Mouse (Mus musculus) CH12.LX (cell line): ENCODE results near the gene Uty. TPM values are rescaled to one million over a fixed set of nuclear protein-coding genes. Genes with fewer than 3 reads are reported as not detected.

Experiments used
- DNase-seq: peaks from one replicate; pipeline ENCODE4 v3.0.0-alpha.2; 2013; ENCODE audit errors: extremely low read depth
- H3K27ac ChIP-seq: 2 replicates; pipeline ENCODE4 v1.5.1; 2012; ENCODE audit warnings: low read depth, mild to moderate bottlenecking, control low read depth, moderate library complexity; ENCODE audit not compliant: insufficient read depth
- H3K27me3 ChIP-seq: replicated peaks from 2 replicates; pipeline ENCODE3; 2012; ENCODE audit warnings: inconsistent platforms
- H3K36me3 ChIP-seq, 2 experiments: replicated peaks in 1 of 2; 2 replicates each; pipeline versions ENCODE3 to v1.6.1; 2012; ENCODE audit warnings: inconsistent platforms in 1 of 2, low read length in 1 of 2, mild to moderate bottlenecking in 1 of 2, mixed read lengths in 1 of 2, moderate library complexity in 1 of 2; ENCODE audit not compliant: control insufficient read depth in 1 of 2, insufficient read depth in 1 of 2
- H3K4me1 ChIP-seq, 2 experiments: 2 replicates each; pipeline ENCODE4 v1.6.1; 2012; ENCODE audit warnings: inconsistent platforms in 1 of 2, moderate library complexity in 1 of 2; ENCODE audit not compliant: insufficient read depth in 2 of 2, control insufficient read depth in 1 of 2
- H3K4me2 ChIP-seq: 2 replicates; pipeline ENCODE4 v1.6.1; 2012; ENCODE audit warnings: low read depth, mild to moderate bottlenecking, control low read depth; ENCODE audit not compliant: poor library complexity, insufficient read depth, severe bottlenecking
- H3K4me3 ChIP-seq, 3 experiments: fragments of 150-350 bp in 1 of 3; sonication (generic) in 1 of 3; replicated peaks in 1 of 3; 2 replicates each; pipeline versions ENCODE3 to v1.5.1; 2011 to 2012; ENCODE audit warnings: low read depth in 2 of 3, low read length in 2 of 3, mild to moderate bottlenecking in 2 of 3, moderate library complexity in 2 of 3, control low read depth in 1 of 3, improper control_type of control experiment in 1 of 3, inconsistent platforms in 1 of 3, mixed read lengths in 1 of 3; ENCODE audit not compliant: poor library complexity in 1 of 3
- H3K79me2 ChIP-seq: replicated peaks from 2 replicates; pipeline ENCODE4 v1.6.1; 2012; ENCODE audit warnings: mild to moderate bottlenecking, moderate library complexity; ENCODE audit not compliant: control insufficient read depth, poor library complexity, insufficient read depth, severe bottlenecking; ENCODE audit errors: extremely low read depth
- H3K9ac ChIP-seq: 2 replicates; pipeline ENCODE4 v1.6.1; 2012; ENCODE audit warnings: low read depth, mild to moderate bottlenecking, control low read depth, moderate library complexity; ENCODE audit not compliant: insufficient read depth
- H3K9me3 ChIP-seq: replicated peaks from 2 replicates; pipeline ENCODE3; 2012; ENCODE audit warnings: low read length, inconsistent platforms, mixed read lengths
- BHLHE40 ChIP-seq: IDR thresholded peaks from 2 replicates; pipeline ENCODE4 v1.6.1; 2011; ENCODE audit warnings: mild to moderate bottlenecking, low read depth, low read length, improper control_type of control experiment
- CHD2 ChIP-seq: IDR thresholded peaks from 2 replicates; pipeline ENCODE4 v1.6.1; 2011; ENCODE audit warnings: low read length, improper control_type of control experiment
- CTCF ChIP-seq, 2 experiments: IDR thresholded peaks in 1 of 2; conservative IDR thresholded peaks in 1 of 2; 2 replicates each; pipeline ENCODE4 v1.5.1; 2011 to 2012; ENCODE audit warnings: low read depth in 2 of 2, low read length in 2 of 2, improper control_type of control experiment in 1 of 2, inconsistent platforms in 1 of 2, mild to moderate bottlenecking in 1 of 2, moderate library complexity in 1 of 2
- E2F4 ChIP-seq: IDR thresholded peaks from 2 replicates; pipeline ENCODE4 v1.6.1; 2011; ENCODE audit warnings: low read depth, low read length, improper control_type of control experiment; ENCODE audit not compliant: insufficient replicate concordance
- ETS1 ChIP-seq: conservative IDR thresholded peaks from 2 replicates; pipeline ENCODE4 v1.6.1; 2012; ENCODE audit warnings: low read depth, mild to moderate bottlenecking, inconsistent platforms, low read length, improper control_type of control experiment, moderate library complexity
- JUN ChIP-seq: IDR thresholded peaks from 2 replicates; pipeline ENCODE4 v1.6.1; 2011; ENCODE audit warnings: low read depth, mild to moderate bottlenecking, low read length, improper control_type of control experiment, moderate library complexity; ENCODE audit not compliant: insufficient read depth
- KAT2A ChIP-seq: IDR thresholded peaks from 2 replicates; pipeline ENCODE4 v1.6.1; 2012; ENCODE audit warnings: low read length, improper control_type of control experiment, inconsistent platforms; ENCODE audit not compliant: insufficient replicate concordance
- MAZ ChIP-seq: IDR thresholded peaks from 2 replicates; pipeline ENCODE4 v1.6.1; 2012; ENCODE audit warnings: low read depth, mild to moderate bottlenecking, inconsistent platforms, low read length, improper control_type of control experiment, moderate library complexity
- MXI1 ChIP-seq: IDR thresholded peaks from 2 replicates; pipeline ENCODE4 v1.6.1; 2011; ENCODE audit warnings: mild to moderate bottlenecking, low read depth, low read length, improper control_type of control experiment
- MYC ChIP-seq: IDR thresholded peaks from 2 replicates; pipeline ENCODE4 v1.6.1; 2011; ENCODE audit warnings: low read depth, mild to moderate bottlenecking, improper control_type of control experiment, low read length
- NELFE ChIP-seq: IDR thresholded peaks from 2 replicates; pipeline ENCODE4 v1.6.1; 2011; ENCODE audit warnings: low read depth, low read length, improper control_type of control experiment
- RAD21 ChIP-seq: IDR thresholded peaks from 2 replicates; pipeline ENCODE4 v1.6.1; 2011; ENCODE audit warnings: low read depth, mild to moderate bottlenecking, low read length, improper control_type of control experiment, moderate library complexity
- SMC3 ChIP-seq: IDR thresholded peaks from 2 replicates; pipeline ENCODE4 v1.6.1; 2011; ENCODE audit warnings: low read depth, low read length, improper control_type of control experiment
- TBP ChIP-seq: conservative IDR thresholded peaks from 2 replicates; pipeline ENCODE4 v1.6.1; 2011; ENCODE audit warnings: low read depth, low read length, improper control_type of control experiment
- UBTF ChIP-seq: IDR thresholded peaks from 2 replicates; pipeline ENCODE4 v1.6.1; 2012; ENCODE audit warnings: low read depth, mild to moderate bottlenecking, inconsistent platforms, low read length, improper control_type of control experiment, moderate library complexity
- USF1 ChIP-seq: IDR thresholded peaks from 2 replicates; pipeline ENCODE4 v1.6.1; 2014; ENCODE audit warnings: low read depth, mild to moderate bottlenecking, inconsistent platforms, low read length, improper control_type of control experiment
- USF2 ChIP-seq: conservative IDR thresholded peaks from 2 replicates; pipeline ENCODE4 v1.6.1; 2011; ENCODE audit warnings: low read depth, low read length, improper control_type of control experiment
- ZKSCAN1 ChIP-seq: IDR thresholded peaks from 2 replicates; pipeline ENCODE4 v1.6.1; 2012; ENCODE audit warnings: low read depth, inconsistent platforms, low read length, improper control_type of control experiment, borderline replicate concordance
- ZMIZ1 ChIP-seq: IDR thresholded peaks from 2 replicates; pipeline ENCODE4 v1.6.1; 2012; ENCODE audit warnings: low read depth, mild to moderate bottlenecking, inconsistent platforms, low read length, improper control_type of control experiment
- ZNF384 ChIP-seq: IDR thresholded peaks from 2 replicates; pipeline ENCODE4 v1.6.1; 2012; ENCODE audit warnings: low read depth, low read length, improper control_type of control experiment, inconsistent platforms
- dilution Hi-C: fragments of 300-500 bp; cut with MboI; formaldehyde crosslinking; loops from 2 replicates; pipeline ENCODE4 v1.14.3; 2020; ENCODE audit warnings: low sequenced_read_pairs; ENCODE audit not compliant: extremely low pct_unique_long_range_greater_than_20kb, extremely low pct_ligation_motif_present
- in situ Hi-C: fragments of 300-500 bp; cut with MboI; formaldehyde crosslinking; loops from 3 replicates; pipeline ENCODE4 v1.14.3; 2019; ENCODE audit warnings: low sequenced_read_pairs, low pct_ligation_motif_present, low pct_unique_long_range_greater_than_20kb, mixed read lengths
- polyA plus RNA-seq: library from polyadenylated mRNA; unstranded; fragments of >175 nt; gene quantifications from 2 replicates; pipeline ENCODE4 v1.2.1, GENCODE M21; 2012; ENCODE audit warnings: low read depth; ENCODE audit not compliant: insufficient read length
- total RNA-seq, 2 experiments: library from RNA; depleted of rRNA; stranded (reverse); fragments of 300-350 nt in 1 of 2; fragments of >200 nt in 1 of 2; gene quantifications; 2 replicates each; pipeline ENCODE4 v1.2.3; 2012 to 2014

Uty gene
- total and polyA plus RNA-seq, 3 experiments, result 7.3 to 16.8 (median 10.9) TPM

DNA sequence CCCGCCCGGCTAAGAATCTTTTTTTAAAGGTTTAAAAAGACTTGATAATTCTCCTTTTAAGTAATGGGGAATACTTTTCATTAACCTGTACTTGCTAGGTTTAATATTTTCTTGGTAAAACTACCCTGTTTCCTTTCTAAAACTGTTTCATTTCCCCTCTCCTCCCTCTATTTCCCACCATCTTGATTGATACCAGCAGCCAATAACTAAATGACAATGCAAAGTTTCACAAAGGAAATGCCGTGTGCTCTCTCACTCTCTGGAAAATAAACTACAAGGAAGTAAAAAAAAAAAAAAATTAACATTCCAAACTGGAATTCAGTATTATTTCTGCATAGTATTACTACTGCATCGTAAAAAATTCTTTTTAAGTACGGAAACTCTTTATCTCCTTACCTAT, 1.1 kb downstream of the Uty start:
- Histone ChIP-seq H3K4me1 (no peaks in the 10 kb centered on the region), H3K9ac (peak overlapping the region; percentile 93; the same call in 1 of the 2 replicates), H3K4me2 (no peak overlapping the region), H3K36me3 (no peaks in the 10 kb centered on the region), H3K27ac (no peak overlapping the region), H3K4me3 (peak overlapping the region in 2 of 3 experiments; percentile 59 to 66), H3K9me3 (no peaks in the 10 kb centered on the region), H3K79me2 (peaks cover 8% of the 10 kb centered on the region; the same call in 1 of the 2 replicates), H3K27me3 (no peaks in the 10 kb centered on the region)
- in situ Hi-C loops, result no loop called here
- dilution Hi-C loops, result no loop called here
- TF ChIP-seq MAZ (no peak), SMC3 (no peak), CTCF (conservative IDR thresholded peaks at IDR 0.05 in 1 of 2, IDR thresholded peaks at IDR 0.05 in 1 of 2; ENCODE audit: low read depth in 2 of 2, low read length in 2 of 2) (no peak), E2F4 (no peak), USF1 (no peak), ZMIZ1 (no peak), RAD21 (no peak), MYC (no peak), JUN (no peak), UBTF (no peak), USF2 (no peak), ZKSCAN1 (no peak), MXI1 (no peak), TBP (no peak), CHD2 (no peak)
- peak; percentile 17 for DNase-seq

DNA sequence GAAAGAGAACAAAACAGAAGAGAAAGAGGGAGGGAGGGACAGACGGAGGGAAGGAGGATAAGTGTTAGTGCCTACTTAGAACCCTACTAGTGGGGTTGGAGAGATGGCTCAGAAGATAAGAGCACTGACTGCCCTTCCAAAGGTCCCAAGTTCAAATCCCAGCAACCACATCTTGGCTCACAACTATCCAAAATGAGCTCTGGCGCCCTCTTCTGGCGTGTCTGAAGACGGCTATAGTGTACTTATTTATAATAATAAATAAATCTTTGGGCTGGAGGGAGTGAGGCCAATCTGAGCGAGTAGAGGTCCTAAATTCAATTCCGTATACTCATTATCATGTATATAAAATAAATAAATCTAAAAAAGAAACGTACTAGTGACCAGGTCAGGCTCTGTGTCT, 25.6 kb downstream of the Uty start:
- dilution Hi-C loops, result no loop called here
- Histone ChIP-seq H3K4me2 (no peak overlapping the region), H3K4me3 (no peak overlapping the region), H3K9ac (no peak overlapping the region), H3K27ac (no peak overlapping the region), H3K27me3 (no peaks in the 10 kb centered on the region), H3K36me3 (peaks cover 0 to 8% of the 10 kb centered on the region in 2 experiments), H3K4me1 (no peaks in the 10 kb centered on the region), H3K79me2 (no peaks in the 10 kb centered on the region), H3K9me3 (no peaks in the 10 kb centered on the region)
- TF ChIP-seq KAT2A, result no peak
- no peak for TF ChIP-seq ZNF384
- no peak for TF ChIP-seq BHLHE40
- no peak for TF ChIP-seq ZKSCAN1
- no peak for TF ChIP-seq ETS1
- no peak for TF ChIP-seq NELFE
- no peak for TF ChIP-seq RAD21
- TF ChIP-seq SMC3, result no peak
- DNase-seq, result peak; percentile 3
- in situ Hi-C loops, result loop anchor here (25.0 kb wide), 1 partner anchor 183 kb away; no protein-coding TSS in a partner anchor
